Mouse (Mus musculus): ENCODE results near the gene Spdef.

The Spdef gene

DNA sequence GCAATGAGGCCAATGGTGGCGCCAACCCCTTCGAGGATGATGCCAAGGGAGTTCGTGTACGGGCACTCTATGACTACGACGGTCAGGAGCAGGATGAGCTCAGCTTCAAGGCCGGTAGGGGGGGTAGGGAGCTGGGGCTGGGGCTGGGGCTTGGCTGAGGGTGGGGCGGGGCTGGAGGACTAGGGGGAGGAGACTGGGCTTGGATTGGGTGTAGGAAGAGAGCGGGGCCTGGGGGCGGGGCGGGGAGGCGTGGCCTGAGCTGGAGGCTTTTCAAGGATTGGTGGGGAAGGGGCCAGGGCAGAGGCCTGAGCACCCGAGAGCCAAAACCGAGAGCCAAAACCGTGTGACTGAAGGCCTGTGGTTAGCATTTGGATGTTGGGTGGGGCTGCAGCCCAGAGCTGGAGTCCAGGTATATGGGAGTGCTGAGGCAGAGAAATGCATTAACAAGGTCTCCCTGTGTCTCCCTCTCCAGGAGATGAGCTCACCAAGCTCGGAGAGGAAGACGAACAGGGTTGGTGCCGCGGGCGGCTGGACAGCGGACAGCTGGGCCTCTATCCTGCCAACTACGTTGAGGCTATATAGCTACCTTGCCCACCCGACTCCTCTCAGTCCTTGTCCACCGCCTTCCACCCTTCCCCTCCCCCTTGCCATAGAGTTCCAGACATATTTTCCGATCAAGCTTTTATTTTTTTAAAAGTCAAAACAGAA lies 20.6 kb downstream of the Spdef start:
- ChIA-PET POLR2A (interaction anchor here (0.5 to 2.6 kb wide), 72 partner anchors 8 to 885 kb away, joined by 3 to 37 read pairs (median 4); partner anchors contain the start of genes Hmga1 (in 3 of the 4), RPS10-NUDT3 (in 2 of the 4), Rps10 (in 2 of the 4) and Pacsin1 (in 1 of the 4)), CTCF (interaction anchor here (0.6 to 2.6 kb wide), 78 partner anchors 8 to 777 kb away, joined by 3 to 41 read pairs (median 4); partner anchors contain the start of genes Pacsin1 (in 1 of the 4) and Uhrf1bp1 (in 1 of the 4))

DNA sequence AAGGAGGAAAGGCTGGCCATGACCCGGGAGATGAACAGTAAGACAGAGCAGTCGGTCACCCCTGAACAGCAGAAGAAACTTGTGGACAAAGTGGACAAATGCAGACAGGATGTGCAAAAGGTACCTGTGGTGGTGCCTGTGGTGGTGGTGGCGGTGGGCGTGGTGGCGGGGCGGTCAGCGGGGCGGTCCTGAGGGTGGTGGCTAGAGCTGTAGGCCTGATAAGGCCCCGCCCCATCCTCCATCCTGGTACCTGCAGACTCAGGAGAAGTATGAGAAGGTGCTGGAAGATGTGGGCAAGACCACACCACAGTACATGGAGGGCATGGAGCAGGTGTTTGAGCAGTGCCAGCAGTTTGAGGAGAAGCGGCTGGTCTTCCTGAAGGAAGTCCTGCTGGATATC lies 23.1 kb downstream of the Spdef start:
- CTCF ChIA-PET: interaction anchor here (0.5 to 5.0 kb wide), 19 partner anchors 11 to 356 kb away, joined by 3 to 38 read pairs (median 4); no protein-coding TSS in a partner anchor
- POLR2A ChIA-PET: interaction anchor here (0.5 to 2.3 kb wide), 16 partner anchors 11 to 122 kb away, joined by 3 to 7 read pairs (median 3); partner anchors contain the start of gene RPS10-NUDT3 (in 1 of the 4)

DNA sequence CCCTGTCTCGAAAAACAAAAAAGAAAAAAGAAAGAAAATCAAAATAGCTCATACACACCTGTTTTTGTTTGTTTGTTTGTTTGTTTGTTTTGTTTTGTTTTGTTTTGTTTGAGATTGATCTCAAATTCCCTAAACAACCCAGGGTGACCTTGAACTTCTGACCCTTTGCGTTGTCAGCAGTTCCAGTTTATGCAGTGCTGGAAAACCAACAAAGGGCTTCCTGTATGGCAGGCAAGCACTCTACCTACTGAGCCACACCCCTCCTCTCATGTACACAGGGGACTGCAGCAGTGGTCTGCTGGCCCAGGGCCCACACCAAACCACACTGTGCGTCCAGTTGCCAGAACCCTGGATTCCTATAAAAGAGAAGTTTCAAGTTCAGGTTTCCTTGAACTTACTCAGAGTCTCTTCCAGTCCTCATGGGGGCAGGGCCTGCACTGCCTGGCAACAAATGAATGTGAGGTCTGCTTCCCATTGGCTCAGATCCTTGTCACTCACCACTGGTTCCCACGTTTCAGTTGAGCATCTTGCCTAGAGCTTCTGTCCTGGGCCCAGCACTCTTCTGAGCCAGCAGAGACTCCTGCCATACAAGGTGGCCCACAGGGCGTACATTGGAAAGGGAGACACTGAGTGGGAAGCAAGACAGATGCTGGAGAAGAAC lies 24.7 kb downstream of the Spdef start:
- POLR2A ChIA-PET: interaction anchor here in 3 of 4 experiments (0.5 to 3.2 kb wide), 18 partner anchors 9 to 1564 kb away, joined by 3 to 12 read pairs (median 4); partner anchors contain the start of genes Hmga1 (in 2 of the 3), BC004004 (in 1 of the 3), Rps10 (in 1 of the 3) and Tcp11 (in 1 of the 3)
- CTCF ChIA-PET: interaction anchor here in 3 of 4 experiments (0.5 to 5.0 kb wide), 9 partner anchors 9 to 362 kb away, joined by 3 to 38 read pairs (median 8); no protein-coding TSS in a partner anchor

DNA sequence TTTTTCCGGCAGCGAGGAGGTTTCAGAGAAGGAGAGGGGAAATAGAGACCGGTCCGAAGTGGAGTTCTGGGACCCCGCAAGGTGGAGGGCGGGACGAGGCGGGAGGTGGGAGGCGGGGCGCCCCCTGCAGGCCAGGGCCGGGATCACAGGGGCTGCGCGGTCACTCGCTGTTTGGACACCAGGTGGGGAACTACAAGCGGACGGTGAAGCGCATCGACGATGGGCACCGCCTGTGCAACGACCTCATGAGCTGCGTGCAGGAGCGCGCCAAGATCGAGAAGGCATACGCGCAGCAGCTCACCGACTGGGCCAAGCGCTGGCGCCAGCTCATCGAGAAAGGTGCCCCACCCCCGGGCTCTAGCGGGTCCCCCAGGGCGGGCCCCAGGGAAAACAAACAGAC lies 26.2 kb downstream of the Spdef start:
- ChIA-PET POLR2A (interaction anchor here (0.6 to 3.2 kb wide), 27 partner anchors 10 to 891 kb away, joined by 3 to 11 read pairs (median 4); partner anchors contain the start of genes Def6 (in 1 of the 4), Hmga1 (in 1 of the 4) and Rps10 (in 1 of the 4)), CTCF (interaction anchor here (0.6 to 5.0 kb wide), 61 partner anchors 8 to 1639 kb away, joined by 3 to 38 read pairs (median 4); partner anchors contain the start of genes Def6 (in 1 of the 4) and Spdef (in 1 of the 4))

DNA sequence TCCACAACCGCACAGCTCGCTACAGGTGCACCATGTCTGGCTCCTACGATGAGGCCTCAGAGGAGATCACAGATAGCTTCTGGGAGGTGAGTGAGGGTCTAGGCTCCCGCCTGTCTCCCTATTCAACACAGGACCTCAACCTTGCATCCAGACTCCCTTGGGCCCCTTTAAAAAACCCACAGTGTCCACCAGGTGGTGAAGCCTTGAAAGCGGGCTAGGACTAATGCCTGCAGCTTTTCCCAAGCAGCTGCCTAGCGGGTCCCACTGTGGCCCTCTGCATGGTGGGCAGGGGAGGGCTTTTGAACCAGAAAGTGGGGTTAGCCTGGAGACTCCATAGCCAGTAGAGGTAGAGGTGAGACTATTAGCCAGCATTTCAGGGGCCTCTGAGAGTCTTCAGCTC lies 26.9 kb downstream of the Spdef start:
- ChIA-PET POLR2A (interaction anchor here (0.5 to 3.1 kb wide), 27 partner anchors 9 to 892 kb away, joined by 3 to 9 read pairs (median 4); partner anchors contain the start of genes Def6 (in 1 of the 4), Hmga1 (in 1 of the 4), Ppard (in 1 of the 4) and Rps10 (in 1 of the 4)), CTCF (interaction anchor here (0.5 to 5.0 kb wide), 49 partner anchors 8 to 1638 kb away, joined by 3 to 38 read pairs (median 5); partner anchors contain the start of genes RPS10-NUDT3 (in 1 of the 4) and Spdef (in 1 of the 4))

DNA sequence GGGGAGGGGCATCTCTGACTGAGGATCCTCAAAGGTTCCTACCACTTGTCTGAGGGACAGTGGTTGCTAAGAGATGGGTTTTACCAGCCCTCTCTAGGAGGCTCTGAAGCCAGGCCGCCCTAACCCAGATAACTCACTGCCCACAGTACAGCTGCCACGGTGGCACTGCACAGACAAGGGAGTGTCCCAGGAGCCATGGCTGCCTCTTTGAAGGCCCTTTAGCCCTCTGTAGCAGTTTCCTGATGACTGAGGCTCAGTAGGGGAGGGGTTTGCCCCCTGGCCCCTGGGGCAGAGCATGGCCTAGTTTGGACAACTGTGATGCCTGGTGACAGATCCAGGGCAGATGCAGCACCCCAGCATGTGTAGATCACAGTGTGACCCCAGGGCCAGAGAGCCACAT lies 27.9 kb downstream of the Spdef start:
- ChIA-PET POLR2A (interaction anchor here in 3 of 4 experiments (0.5 to 2.1 kb wide), 13 partner anchors 7 to 144 kb away, joined by 3 to 7 read pairs (median 4); partner anchors contain the start of genes Hmga1 (in 1 of the 3) and RPS10-NUDT3 (in 1 of the 3)), CTCF (interaction anchor here in 2 of 4 experiments (0.6 to 5.0 kb wide), 13 partner anchors 10 to 69 kb away, joined by 3 to 38 read pairs (median 8); no protein-coding TSS in a partner anchor)

DNA sequence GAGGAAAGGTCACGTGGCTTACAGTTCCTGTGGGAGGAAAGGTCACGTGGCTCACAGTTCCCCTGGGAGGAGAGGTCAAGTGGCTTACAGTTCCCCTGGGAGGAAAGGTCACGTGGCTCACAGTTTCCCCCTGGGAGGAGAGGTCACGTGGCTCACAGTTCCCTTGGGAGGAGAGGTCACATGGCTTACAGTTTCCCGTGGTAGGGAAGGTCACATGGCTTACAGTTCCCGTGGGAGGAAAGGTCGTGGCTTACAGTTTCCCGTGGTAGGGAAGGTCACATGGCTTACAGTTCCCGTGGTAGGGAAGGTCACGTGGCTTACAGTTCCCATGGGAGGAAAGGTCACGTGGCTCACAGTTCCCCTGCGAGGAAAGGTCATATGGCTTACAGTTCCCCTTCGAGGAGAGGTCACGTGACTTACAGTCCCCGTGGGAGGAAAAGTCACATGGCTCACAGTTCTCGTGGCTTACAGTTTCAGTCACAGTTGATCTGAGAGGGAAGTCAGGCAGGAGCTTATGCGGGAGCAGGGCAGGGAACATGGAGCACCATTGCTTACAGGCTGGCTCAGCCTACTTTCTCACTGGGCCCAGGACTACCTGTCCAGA lies 29.0 kb downstream of the Spdef start:
- ChIA-PET POLR2A (interaction anchor here in 2 of 4 experiments (0.8 to 1.8 kb wide), 10 partner anchors 9 to 304 kb away, joined by 3 to 6 read pairs (median 4); partner anchors contain the start of gene Nudt3 (in 1 of the 2)), CTCF (interaction anchor here in 1 of 4 experiments (1.2 to 4.3 kb wide), 2 partner anchors 11 to 69 kb away, joined by 3 to 22 read pairs; no protein-coding TSS in a partner anchor)

DNA sequence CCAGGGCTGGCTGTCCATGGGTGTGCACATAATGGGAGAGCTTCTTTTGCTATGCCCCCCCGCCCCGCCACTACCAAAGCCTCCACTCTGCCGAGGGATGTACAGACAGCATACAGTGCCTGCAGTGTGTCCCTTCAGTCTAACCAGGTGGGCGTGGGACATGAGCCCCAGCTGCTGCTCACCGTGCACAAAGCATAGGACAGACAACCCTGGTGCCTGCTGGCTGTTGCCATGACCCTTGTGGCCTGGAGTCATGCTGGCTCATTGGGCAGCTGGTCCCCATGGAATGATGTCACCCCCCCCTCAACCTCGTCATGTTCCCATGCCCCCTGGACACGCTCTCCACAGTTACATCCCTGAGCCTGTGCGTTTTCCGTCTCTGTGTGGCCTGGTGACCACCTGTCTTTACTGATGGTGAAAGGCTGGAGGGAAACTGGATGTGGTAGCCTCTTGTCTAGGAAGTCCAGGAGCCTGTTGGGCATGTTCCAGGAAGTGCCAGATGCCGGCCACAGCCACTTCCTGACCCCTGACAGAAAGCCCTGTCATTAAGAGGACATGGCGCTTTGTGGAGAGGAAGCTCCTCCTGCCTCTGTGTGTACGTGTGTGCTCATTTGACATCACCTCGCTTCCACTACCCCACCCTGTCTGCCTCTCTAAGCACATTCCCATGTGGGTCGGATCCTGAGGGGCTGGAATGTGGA lies 37.6 kb downstream of the Spdef start:
- ChIA-PET CTCF (interaction anchor here (0.6 to 2.1 kb wide), 6 partner anchors 10 to 78 kb away, joined by 3 to 8 read pairs (median 4); no protein-coding TSS in a partner anchor), POLR2A (interaction anchor here in 3 of 4 experiments (0.5 to 1.8 kb wide), 10 partner anchors 9 to 1585 kb away, joined by 3 to 8 read pairs (median 4); partner anchors contain the start of gene Hmga1 (in 1 of the 3))

DNA sequence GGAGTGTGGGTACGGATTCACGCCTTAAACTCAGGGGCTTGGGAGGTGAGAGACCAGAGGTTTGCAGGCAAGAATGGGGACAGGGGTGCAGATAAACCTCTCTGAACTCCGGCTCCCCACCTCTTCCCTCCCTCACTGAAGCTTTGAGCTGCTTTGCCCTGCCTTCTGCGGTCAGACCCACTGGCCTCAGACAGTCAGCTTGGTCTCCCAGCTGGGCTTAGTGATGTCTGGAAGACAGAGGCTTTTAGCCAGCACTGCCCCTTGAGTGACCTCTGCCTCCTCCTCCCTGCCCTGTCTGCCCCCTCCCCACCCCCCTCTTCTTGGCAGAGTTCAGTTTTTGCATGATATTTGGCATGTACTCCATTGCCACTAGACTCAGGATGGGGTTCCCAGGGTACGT lies 42.4 kb downstream of the Spdef start:
- ChIA-PET CTCF (interaction anchor here in 2 of 4 experiments (0.6 to 2.3 kb wide), 5 partner anchors 8 to 22 kb away, joined by 3 to 9 read pairs (median 7); no protein-coding TSS in a partner anchor), POLR2A (interaction anchor here in 3 of 4 experiments (0.9 to 3.0 kb wide), 6 partner anchors 11 to 394 kb away, joined by 3 to 9 read pairs (median 4); partner anchors contain the start of gene Tcp11 (in 2 of the 3))

DNA sequence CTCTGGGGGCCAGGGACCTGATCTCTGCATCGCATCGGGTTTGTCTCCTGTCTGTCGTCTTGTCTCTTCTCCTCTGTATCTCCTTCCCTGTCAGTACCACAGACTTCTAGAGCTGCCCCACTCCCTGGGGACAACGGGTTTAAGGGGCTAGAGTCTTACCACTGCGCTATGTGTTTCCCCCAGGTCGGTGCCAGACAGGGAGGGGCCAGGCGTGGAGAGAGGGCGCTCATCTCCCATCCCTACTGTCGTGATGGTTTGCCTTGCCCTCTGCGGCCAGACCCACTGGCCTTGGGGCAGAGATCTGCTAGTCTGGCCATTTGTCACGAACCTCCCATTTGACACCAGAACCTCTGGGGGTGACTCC lies 43.2 kb downstream of the Spdef start:
- CTCF ChIA-PET: interaction anchor here in 3 of 4 experiments (0.8 to 3.3 kb wide), 8 partner anchors 10 to 77 kb away, joined by 3 to 12 read pairs (median 6); no protein-coding TSS in a partner anchor
- POLR2A ChIA-PET: interaction anchor here in 2 of 4 experiments (0.6 to 3.0 kb wide), 8 partner anchors 10 to 585 kb away, joined by 3 to 9 read pairs (median 3); no protein-coding TSS in a partner anchor

DNA sequence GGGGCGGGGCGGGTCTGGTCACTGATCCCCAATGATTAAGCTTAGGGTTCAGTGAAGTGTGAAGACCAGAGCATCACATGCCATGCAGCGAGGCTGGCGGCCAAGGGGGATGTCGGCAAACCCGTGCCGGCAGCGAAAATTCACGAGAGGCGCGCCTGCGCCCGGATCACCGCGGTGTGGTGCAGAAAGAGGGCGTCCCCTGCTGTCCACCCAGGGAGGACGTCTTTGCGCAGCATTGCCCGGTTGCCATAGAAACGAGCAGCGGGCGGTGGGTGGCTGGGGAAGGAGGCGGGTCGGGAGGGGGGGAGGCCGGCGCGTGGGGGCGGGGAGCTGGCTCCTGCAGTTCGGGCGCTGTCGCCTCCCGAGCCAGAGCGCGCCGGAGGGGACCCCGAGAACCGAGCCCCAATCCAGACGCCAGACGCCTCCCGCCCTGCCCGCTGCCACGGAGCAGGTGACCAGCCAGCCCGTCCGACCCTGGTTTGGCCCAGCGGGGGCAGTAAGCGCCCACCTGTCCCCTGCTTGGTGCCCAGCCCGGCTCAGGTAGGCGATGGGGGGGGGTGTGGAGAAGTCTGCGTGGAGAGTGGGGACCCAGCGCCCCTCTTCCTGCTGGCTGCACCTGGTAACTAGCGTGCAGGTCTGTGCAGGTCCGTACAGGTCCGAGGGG lies 43.7 kb downstream of the Spdef start:
- CTCF ChIA-PET: interaction anchor here in 3 of 4 experiments (0.6 to 3.3 kb wide), 13 partner anchors 9 to 364 kb away, joined by 3 to 12 read pairs (median 3); no protein-coding TSS in a partner anchor
- POLR2A ChIA-PET: interaction anchor here in 2 of 4 experiments (0.6 to 3.0 kb wide), 16 partner anchors 10 to 586 kb away, joined by 3 to 9 read pairs (median 3); no protein-coding TSS in a partner anchor

DNA sequence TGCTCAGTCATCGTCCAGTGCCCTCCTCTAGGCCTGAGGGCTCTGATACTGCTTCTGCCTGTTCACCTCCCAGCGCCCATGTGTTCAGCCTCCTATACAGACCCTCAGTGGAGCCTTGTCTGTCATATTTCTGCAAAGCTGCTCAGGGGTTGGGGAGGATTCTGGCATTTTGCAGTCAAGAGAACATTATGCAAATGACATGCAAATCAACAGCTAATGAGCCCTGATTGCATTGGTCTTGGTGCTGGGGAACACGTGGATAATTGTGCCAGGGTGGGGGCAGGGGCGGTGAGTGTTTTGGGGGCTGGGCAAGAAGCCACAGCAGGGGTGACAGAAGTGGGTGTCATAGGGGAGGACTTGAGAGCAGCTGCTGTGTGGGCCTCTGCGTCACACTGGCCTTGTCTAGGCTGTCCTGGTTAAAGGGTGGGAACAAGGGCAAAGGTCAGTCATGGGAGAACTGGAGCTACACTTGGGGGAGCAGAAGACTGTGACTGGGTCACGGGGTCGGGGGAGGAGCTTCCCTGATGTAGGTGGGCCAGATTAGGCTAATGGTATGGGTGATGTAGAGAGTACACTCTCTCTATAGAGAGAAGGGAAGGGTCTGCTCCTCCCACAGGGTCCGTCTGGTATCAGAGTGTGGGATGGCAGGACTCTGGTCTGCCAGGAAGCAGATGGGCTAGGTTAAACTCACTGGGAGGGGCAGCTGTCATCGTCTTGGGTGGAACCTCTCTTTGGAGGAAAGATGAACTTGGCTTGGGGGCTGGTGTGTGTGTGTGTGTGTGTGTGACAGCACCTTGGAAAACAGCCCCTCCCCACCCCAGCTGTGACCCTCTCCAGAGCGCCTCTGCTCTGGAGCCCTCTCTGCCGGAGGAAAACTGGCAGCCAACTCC lies 49.6 kb downstream of the Spdef start:
- CTCF ChIA-PET: interaction anchor here (0.5 to 1.5 kb wide), 15 partner anchors 8 to 1377 kb away, joined by 3 to 8 read pairs (median 4); partner anchors contain the start of gene AI413582 (in 1 of the 4)

DNA sequence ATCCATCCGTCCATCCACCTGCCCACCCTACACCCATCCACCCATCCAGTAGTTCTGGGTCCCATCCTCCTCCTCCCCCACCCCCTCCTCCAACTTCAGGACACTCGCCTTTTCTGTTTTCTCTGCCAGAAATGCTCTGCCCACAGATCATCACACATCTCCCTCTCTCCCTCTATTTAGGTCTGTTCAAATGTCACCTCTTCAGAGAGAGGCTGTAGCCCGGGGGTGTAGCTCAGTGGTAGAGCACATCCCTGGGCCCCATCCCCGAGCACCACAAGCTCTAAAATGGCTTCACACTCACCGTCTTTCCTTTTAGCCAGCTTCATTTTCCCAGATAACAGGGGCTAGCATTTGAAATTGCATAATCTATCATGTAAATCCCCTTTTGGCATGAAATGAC lies 51.0 kb downstream of the Spdef start:
- CTCF ChIA-PET: interaction anchor here in 3 of 4 experiments (0.5 to 0.7 kb wide), 4 partner anchors 84 to 1401 kb away, joined by 3 to 13 read pairs (median 4); no protein-coding TSS in a partner anchor
- POLR2A ChIA-PET: interaction anchor here in 3 of 4 experiments (0.6 to 1.7 kb wide), 5 partner anchors 10 to 27 kb away, joined by 3 to 5 read pairs (median 3); no protein-coding TSS in a partner anchor

More for the DNA sequence above, 49.6 kb downstream of the Spdef start:
- POLR2A ChIA-PET: interaction anchor here (0.5 to 1.8 kb wide), 27 partner anchors 9 to 528 kb away, joined by 3 to 11 read pairs (median 3); partner anchors contain the start of genes Def6 (in 1 of the 4), Hmga1 (in 1 of the 4) and Rps10 (in 1 of the 4)

DNA sequence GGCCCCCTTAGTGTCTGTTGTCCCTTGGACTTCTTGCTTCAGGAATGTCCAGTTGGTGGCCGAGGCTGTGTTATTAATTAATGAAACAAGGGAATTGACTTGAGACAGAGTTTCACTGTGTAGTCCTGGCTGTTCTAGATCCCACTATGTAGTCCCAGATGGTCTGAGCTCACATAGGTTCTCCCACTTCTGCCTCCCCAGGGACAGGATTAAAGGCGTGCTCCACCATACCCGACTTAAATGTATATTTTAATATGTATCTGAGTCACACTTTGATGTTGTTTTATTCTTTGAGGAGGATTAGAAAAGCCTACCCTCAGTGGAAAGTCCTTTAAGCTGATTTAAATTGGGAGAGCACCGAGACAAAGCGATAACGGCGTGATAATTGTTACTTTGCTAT lies 52.5 kb downstream of the Spdef start:
- POLR2A ChIA-PET: interaction anchor here in 2 of 4 experiments (0.7 to 2.6 kb wide), 7 partner anchors 9 to 293 kb away, joined by 3 to 9 read pairs (median 4); partner anchors contain the start of gene RPS10-NUDT3 (in 1 of the 2)
- CTCF ChIA-PET: interaction anchor here in 2 of 4 experiments (0.7 to 2.2 kb wide), 9 partner anchors 9 to 152 kb away, joined by 3 to 9 read pairs (median 5); no protein-coding TSS in a partner anchor
